Mouse (Mus musculus): ENCODE measurements around the gene Evl.

GRCm38 (mm10) chr12:108609446-108609845 lies 54.9 kb downstream of the Evl start:
- TF ChIP-seq CTCF (IDR thresholded peaks at IDR 0.05; ENCODE audit: control insufficient read depth, insufficient read depth, low read length), result no peak
- TF ChIP-seq POLR2A (IDR thresholded peaks at IDR 0.05; ENCODE audit: borderline replicate concordance, control insufficient read depth, low read depth, low read length), result no peak
